Mouse (Mus musculus) bone marrow, adult 2 months (tissue): ENCODE measurements around the gene Pcolce2.

ENCODE experiments used
- CTCF ChIP-seq: fragments of 200-500 bp; IDR thresholded peaks from 2 replicates; pipeline ENCODE4 v1.5.1; 2011; ENCODE audit warnings: low read length, control low read depth; ENCODE audit not compliant: control insufficient read depth, insufficient read depth
- POLR2A ChIP-seq: fragments of 200-500 bp; IDR thresholded peaks from 2 replicates; pipeline ENCODE4 v1.6.1; 2011; ENCODE audit warnings: low read depth, mild to moderate bottlenecking, control low read depth, low read length, borderline replicate concordance; ENCODE audit not compliant: control insufficient read depth

- TF ChIP-seq POLR2A (no peak), CTCF (no peak)
Measured at GRCm38 (mm10) chr9:95639919-95640318, 2.5 kb downstream of the Pcolce2 start.
